Mouse (Mus musculus) embryo, embryonic 10 days (tissue): ENCODE results near the gene Tmem18.

ENCODE experiments used
- DNase-seq: peaks from one replicate; pipeline ENCODE4 v3.0.0-alpha.2; 2015; ENCODE audit warnings: low spot score

The Tmem18 gene

DNA sequence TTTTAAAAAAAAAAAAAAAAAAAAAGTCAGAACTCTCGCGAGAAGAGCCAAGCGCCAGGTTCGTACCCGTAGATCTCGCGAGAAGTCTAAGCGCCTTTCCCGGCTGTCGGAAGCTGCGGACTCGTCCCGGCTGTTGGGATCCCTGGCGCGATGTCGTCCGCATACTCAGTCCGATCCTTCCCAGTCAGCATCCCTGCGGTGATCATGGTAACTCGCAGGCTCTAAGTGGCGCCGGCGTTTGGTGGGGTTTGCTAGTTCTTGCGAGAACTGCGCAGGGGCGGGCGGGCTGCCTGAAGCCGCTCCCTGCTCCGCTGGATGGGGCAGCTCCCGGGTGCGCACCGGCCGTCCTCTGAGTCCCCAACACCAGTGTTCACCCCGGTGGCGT is at the start of gene Tmem18:
Gene Tmem18, plus strand, starts transcription at position 71 of the 385 bp plus-strand sequence.
- DNase-seq: peak; percentile 94

DNA sequence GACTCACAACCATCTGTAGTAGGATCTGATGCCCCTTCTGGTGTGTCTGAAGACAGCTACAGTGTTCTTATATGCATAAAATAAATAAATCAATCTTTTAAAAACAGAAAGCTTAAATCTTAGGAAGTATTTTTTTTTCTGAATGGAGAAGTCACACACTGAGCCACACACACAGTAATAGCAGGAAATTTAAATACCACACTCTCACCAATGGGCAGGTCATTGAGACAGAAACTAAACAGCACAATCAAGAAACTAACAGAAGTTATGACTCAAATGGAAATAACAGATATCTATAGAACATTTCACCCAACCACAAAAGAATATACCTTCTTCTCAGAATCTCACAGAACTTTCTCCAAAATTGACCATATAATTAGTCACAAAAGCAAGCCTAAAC is 26.9 kb upstream of the Tmem18 start:
- DNase-seq: no peak

DNA sequence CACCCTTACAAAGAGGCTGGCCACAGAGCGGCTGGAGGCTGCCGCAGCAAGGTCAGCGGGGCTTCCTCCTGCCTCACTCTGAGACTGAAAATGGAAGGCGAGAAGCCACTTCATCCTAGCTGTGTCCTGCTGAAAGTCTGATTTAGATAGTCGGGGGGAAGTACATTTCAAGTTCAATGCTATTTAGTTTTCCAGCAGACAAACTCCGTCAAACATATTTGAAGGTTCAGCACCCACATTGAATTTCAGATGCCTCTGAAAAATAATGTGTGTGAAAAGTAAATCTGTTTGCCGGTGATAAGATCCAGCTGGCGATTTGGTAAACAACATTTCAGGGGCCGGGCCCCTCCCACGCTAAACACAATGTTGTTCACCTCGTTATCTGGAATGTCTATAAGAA is 22.8 kb upstream of the Tmem18 start:
- peak; percentile 39 for DNase-seq

DNA sequence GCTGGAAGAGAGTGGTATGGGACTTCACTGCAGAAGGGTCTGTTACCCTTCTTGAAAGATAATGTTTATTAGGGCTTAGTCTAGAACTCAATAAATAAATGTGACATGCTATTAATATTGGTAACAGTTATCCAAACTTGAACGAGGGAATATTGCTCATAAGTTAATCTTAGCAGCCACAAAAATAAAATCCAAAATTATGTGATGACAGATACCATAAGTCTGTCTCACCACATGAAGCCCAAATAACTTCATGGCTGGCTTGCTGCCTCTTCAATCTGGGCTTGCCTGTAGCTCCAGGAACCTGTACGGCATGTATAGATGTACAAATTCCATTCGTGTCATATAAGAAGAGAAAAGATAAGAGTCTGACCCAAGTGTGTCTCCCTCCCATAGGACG is 12.2 kb upstream of the Tmem18 start:
- DNase-seq: no peak

DNA sequence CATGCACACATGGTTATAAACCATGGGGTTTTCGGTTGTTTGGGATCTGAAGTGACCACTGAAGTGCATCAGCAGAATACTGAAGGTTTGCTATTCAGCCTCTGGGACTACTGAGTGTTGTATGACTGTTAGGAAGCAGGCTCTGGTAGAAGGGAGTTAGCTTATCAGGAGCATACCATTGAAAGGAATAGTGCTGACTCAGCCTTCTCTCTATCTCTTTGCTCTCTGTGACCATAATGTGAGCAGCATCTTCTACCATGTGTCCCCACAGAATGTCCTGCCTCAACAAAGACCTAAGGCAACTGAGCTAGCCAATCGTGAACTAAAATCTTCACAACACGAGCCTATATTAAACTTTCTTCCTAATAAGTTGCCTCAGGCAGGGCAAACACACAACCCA is 8.3 kb upstream of the Tmem18 start:
- no peak for DNase-seq

DNA sequence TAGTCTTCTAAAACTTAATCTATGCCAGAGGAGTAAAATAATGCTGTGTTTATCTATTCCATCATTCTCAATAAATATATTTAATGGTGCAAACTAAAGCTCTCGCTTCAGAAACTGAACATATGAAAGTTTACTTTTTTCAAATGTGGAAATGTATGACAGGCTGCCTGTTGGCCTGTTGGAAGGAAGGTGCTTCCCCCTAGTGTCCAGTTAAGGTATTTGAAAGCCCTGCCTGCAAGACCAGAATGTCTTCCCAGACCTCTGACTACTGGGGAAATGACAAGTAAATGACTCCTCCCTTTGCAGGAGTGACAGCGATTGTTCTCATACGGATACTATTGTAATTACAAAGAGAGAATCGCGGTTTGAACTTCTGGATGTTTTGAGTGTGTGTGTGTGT is 6.2 kb upstream of the Tmem18 start:
- peak; percentile 80 for DNase-seq

DNA sequence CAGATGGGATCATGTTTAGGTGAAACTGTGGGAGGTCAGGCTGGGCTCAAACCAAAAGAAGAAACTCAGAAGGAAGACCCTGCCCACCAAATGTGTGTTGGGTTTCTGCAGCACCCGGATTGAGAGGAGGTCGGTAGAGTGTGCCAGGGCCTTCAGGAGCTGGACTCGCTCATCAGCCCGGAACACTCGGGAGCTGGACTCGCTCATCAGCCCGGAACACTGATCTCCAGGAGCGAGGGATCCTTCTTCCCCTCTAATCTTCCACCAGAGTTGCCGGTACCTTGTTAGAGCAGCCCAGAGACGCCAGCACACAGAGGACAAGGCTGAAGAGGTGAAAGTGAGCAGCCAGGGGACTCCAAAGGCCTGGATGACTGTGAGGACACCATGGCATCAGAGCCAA is 2.9 kb upstream of the Tmem18 start:
- DNase-seq: no peak

DNA sequence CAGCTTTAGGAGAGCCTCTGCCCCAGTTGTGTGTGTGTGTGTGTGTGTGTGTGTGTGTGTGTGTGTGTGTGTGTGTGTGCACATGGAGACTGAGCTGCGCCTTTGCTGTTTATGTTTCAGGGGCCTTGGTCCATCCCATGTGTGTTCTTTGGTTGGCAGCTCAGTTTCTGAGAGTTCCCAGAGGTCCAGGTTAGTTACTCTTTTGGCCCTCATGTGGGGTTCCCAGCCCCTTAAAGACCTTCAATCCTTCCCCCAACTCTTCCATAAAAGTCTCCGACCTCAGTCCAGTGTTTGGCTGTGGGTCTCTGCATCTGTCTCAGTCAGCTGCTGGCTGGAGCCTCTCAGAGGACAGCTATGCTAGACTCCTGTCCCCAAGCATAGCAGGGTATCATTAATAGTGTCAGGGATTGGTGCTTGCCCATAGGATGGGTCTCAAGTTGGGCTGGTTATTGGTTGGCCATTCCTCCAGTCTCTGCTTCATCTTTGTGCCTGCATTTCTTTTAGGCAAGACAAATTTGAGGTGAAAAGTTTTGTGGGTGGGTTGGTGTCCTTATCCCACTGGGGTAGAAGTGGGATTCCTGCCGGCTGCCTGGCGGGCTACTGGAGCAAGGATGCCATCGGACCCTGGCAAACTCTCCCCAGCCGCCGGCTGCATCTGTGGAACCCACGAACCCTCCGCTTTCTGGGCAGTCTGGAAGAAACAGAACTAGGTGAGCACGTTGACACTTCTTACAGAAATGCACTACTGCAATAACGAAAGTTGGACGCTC is 455 bp upstream of the Tmem18 start:
- peak; percentile 6 for DNase-seq

DNA sequence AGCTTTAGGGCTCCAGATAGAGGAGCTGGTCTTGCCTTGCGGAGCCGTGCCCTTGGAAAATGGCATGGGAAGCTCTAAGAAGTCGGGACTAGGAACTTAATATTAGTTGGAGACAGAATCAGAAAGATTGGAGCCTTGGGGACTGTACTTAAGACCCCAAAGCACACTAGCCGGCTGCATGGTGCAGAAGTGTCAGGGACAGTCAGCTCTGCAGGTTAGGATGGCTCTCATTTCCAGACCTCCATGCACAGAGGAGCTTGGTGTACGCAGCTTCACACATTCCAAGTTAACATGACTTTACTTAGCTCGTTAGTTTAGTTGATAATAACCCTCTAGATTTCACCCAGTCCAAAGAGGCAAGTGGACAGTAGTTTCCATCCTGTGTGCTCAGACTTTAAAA is 637 bp downstream of the Tmem18 start:
- DNase-seq: peak; percentile 8

DNA sequence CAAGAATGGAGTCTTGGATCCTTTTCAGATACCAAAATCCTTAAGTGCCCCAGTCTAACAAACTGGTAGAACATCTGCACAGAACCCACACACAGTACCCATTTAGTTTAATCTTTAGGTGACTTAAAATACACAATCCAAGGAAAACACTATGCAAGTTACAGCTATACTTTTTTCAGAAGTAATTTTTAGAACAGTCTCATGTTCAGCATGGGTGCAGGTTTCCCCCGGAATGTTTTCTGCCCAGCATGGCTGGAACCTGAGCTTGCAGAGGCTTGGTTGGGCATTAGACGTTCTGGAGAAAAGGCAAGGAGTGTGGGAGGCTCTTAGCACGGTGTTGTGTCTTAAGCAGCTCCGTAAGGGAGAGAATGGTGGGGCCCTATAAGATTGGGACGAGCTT is 7.6 kb downstream of the Tmem18 start:
- no peak for DNase-seq

DNA sequence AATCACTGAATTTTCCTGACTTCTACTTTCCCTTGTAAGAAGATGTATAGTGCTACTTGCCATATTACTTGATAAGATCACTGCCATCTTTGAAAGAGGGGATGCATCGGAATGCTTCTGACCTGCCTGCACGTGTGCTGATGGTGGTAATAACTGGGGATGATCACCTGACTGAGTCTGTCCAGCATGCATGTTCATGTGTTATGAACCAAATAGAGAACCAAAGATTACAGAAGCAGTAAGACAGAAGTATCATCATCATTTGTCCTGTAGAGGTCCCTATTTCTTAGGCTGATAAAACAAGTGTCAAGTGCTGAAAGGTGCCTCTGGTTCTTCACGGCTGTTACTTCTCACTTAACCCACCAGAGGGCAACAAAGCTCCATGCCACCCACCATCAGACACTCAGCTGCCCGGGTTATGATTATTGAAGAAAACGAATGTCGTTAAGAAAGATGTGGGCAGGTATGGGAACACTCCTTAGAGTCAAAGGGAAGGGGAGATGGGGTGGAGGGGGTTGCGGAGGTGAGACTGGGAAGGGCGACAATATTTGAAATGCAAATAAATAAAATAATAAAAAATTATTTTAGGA is 12.7 kb downstream of the Tmem18 start:
- peak; percentile 79 for DNase-seq

DNA sequence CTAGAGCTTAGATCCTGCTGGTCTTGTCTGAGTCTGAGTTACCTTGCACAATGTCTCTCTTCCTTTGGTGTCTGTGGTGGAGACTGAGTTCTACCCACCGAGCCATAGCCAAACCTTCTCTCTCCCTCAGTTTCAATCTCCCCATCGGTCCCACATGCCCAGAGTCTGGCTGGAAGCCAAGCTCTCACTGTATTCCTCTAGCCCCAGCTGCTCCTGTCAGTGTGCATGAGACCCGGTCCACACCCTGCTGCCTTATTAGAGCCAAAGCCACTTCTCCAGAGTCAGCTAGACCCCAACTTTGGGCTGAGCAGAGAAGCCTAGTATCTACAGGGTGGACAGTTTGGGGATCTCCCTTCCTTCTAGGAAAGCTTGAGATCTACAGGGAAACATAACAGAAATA is 14.7 kb downstream of the Tmem18 start:
- no peak for DNase-seq

DNA sequence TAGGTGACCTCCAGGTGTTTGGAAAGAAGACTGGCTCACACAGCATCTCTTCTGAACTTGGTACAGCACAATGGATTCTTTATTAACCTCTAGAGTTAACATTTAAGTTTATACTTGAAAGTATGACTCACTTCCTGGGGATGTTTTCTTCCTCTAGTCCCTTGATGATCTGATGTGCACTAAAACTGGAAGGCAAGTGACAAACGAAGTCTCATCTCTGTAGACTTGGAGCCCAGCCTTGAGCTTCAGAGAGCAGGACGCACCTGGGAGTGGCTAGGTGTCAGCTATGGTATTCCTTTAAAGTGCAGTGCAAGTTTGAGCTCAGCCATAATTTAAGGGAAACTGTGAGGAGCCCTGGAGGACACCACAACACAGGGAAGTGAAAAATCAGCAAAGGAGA is 15.2 kb downstream of the Tmem18 start:
- no peak for DNase-seq

DNA sequence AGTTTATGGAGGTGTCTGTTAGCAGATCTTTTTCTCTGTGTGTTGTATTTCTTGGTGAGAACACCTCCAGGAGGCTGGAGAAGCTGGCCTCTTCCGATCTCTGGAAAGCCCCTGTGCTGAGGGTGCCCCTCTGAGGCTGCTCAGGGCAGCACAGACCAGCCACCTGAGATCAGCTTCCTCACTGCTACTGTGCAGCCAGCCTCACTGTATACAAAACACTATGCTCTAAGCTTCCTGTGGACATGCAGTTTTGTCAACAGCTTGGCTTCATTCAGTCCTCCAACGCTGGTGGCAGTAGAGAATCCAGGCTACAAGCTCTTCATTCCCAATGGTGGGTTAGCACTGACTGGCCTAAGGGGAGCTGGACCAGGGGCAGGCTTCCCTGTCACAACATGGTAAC is 15.8 kb downstream of the Tmem18 start:
- DNase-seq: no peak

DNA sequence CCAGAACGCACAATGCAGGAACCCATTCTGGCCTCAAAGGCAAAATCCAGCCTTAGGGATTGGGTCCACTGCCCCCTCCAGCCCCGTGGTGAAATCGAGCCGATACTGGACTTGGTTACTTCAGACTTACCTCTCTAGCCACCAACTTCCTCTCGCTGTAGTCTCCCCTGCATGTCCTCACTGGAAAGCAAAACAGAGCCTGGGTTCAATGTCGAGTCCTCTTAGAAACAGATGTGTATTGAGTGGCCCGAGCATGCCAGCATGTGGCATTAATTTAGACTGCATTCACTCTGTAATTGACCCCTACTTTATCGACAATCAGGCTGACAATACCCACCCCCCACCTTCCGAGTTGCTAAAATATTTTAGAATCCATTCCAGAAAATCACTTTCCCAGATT is 19.8 kb downstream of the Tmem18 start:
- DNase-seq: peak; percentile 71

DNA sequence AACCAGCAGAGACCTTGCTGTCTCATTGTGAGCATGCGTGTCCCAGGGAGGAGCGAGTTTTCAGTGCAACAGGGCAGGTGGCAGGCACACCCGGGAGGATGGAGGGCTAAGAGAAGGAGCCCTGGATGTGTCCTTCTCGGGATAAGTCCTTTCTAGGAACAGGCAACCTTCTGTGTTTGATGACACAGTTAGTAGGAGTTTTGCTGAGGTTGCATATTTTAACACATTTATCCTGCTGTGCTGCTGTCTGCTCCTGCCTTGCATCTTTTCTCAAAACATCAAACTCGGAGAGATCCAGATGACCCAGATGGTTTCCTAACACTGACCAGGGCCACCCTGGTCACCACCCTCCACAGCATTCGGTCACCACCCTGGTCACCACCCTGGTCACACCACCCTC is 20.6 kb downstream of the Tmem18 start:
- DNase-seq: no peak

DNA sequence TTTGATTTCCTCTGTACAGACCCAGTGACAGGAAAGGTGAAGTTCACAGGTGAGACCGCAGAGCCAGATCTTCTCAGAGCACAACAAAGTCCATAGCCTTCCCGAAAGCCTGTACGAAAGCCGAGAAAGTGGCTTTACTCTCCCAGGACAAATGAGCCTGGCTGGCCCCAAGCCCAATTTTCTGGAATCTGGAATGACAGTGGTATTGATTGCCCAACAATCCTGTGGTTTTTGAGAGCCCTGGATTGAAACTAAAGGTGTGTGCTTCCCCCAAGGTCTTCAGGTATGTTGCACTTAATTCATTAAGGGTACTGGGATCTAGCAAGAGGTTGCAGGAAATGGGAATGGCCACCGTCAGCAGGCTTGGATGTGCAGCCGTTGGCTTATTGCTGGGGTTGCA is 21.7 kb downstream of the Tmem18 start:
- DNase-seq: no peak

DNA sequence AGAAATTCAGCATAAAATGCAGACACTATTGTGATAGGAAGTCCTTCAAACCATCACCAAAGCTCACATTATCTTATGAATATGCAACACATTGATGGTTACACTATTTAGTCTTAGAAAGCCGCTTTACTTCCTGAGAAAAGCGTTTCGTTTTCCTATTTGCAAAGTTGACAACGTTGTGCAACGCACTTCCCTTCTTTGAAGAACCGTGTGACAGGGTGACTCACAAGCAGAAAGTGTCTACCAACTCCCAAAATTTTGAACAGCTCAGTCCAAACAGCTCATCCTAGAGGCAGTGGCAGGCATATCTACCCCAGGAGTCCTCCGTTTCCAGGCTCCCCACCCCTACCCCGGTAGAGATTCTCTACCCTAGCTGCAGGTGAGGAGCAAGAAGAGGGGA is 22.5 kb downstream of the Tmem18 start:
- DNase-seq: no peak

DNA sequence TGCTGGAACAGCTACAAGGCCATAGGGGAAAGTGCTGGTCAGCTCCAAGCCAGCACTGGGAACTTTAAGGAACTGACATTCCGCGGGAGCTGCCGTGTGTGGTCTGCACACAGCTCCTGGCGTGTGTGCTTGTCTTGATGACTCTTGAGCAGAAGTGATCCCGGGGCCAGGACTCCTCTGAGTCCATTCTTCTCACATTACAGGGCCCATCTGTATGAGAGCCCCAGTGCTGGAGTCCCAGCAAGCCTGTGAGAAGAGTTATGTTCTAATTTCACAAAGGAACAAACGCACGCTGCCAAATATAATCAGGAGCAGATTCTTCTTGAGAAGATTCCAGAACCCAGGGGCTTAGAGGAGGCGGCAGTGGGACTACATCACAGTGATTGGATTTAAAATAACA is 34.2 kb downstream of the Tmem18 start:
- DNase-seq: peak; percentile 69

DNA sequence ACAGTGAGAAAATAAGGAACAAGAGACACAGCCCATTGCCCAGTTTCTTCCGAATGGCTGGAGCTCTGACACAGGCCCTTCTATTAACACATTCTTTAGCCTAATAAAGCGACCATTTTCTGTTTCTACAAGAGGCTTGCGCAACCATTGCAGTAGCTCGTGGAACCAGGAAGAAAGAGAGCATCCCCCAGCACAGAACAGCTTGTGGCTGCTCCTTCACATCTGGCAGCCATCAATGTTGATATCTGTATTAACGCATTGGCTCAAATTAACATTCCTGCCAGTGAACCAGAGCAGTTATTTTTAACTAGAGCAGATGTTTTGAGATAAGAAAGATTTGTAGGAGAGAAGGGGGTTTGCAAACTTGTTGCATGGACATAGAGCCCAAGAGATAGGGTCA is 44.2 kb downstream of the Tmem18 start:
- peak; percentile 51 for DNase-seq

DNA sequence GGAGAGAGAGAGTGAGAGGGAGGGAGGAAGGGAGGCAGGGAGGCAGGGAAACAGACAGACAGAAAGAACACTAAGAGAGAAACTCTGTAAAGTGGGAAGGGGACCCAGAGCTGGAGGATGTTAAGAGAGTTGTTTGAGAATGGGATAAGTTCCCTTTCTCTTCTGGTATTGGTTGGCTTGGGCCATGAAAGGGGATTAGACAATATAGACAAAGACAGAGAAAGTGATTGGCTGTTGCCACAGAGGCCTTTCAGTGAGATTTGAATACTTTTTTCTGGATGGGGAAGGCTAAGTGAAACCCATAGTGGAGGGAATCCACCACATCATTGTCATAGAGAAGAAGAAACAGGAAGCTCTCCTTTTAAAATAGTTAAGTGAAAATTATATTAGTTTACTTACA is 50.3 kb downstream of the Tmem18 start:
- DNase-seq: no peak
